Mouse (Mus musculus) left cerebral cortex, adult 2 months (tissue): ENCODE measurements around the gene Rmi1. TPM values are rescaled to one million over a fixed set of nuclear protein-coding genes. Genes with fewer than 3 reads are reported as not detected.
"Not testable (repeated sequence)": the region's sequence is repeated elsewhere in the genome, so short reads cannot be mapped to it uniquely, and the experiment has no call there.

ENCODE experiments used
- DNase-seq, 2 experiments: peaks; one replicate each; pipeline ENCODE4 v3.0.0; 2021 to 2022; ENCODE audit warnings: low spot score in 2 of 2, mixed read lengths in 1 of 2; ENCODE audit errors: extremely low spot score in 1 of 2
- H3K27ac ChIP-seq: fragments of 200-600 bp; 2 replicates; pipeline ENCODE4 v1.8.1; 2022
- H3K4me3 ChIP-seq: fragments of 200-600 bp; 2 replicates; pipeline ENCODE4 v1.8.1; 2022
- CTCF ChIP-seq: fragments of 200-600 bp; IDR thresholded peaks from 2 replicates; pipeline ENCODE4 v1.8.1; 2022; ENCODE audit warnings: antibody characterized with exemption, mild to moderate bottlenecking, moderate library complexity
- intact Hi-C: fragments of 180-260 bp; cut with DNase I; formaldehyde crosslinking; loops from one replicate; pipeline ENCODE4 v1.15.1; 2025
- long read RNA-seq, 2 experiments: library from polyadenylated mRNA; stranded (forward); transcript quantifications; one replicate each; pipeline ENCODE4 v2.0.0; 2021; ENCODE audit warnings: borderline mapping rate in 2 of 2
- total RNA-seq, 2 experiments: library from RNA; stranded (reverse); gene quantifications; 2 replicates each; pipeline ENCODE4 v1.2.3; 2021

The Rmi1 gene
- total RNA-seq = 10 to 100 TPM; 13.4 to 15.9 TPM
- long read RNA-seq, experiment 1, transcript Rmi1-201 (3 exons, 3,855 nt) = major isoform, 11 of 22 reads
- long read RNA-seq, experiment 1, partial matches to known transcripts = 1 of 22 reads
- long read RNA-seq, experiment 1, other reads (novel, unspliced or antisense) = 5 of 22 reads
- long read RNA-seq, experiment 2, full-length matches to known transcripts = 13 of 17 reads
- long read RNA-seq, experiment 2, partial matches to known transcripts = 0 of 17 reads
- long read RNA-seq, experiment 2, other reads (novel, unspliced or antisense) = 4 of 17 reads

DNA sequence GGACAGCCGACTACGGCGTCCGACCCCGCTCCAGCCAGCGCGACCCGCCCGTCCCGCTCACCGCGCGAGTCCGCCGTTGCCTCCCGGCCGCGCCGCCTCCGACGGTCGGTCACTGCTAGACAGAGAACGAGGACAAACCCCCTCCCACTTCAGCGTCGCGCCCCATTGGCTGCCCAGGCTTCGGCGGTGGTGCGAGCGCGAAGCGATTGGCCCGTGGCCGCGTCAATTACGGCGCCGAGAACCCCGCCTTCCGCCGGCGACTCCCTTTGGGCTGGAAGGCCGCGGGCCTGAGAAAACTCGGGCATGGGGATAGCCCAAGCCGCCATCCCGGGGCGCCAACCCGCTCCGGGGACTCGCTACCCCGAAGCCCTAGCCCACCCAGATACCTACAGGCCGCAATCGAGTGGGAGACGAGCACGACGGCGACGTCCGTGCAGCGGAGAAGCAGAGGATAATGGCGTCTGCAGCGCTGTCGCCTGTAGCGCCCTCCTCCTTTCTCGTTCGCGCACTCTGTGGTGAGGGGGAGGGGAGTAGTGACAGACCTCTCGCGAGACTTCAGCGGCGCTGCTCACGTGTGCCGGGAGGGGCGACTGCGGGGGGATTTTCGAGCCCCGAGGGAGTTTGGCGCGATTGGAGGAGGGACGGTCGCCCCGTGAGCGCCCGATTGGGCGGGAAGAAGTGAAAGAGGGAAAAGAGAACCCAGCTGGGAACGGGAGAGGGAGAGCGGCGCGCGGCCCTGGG lies at the start of gene Rmi1:
Rmi1 (plus strand) TSS at position 246 of the 741 bp plus-strand sequence.
- TF ChIP-seq CTCF = no peak; the same call in 1 of the 2 replicates
- DNase-seq = peak; percentile 98 to 99
- Histone ChIP-seq H3K27ac (peak within 1 kb of the TSS; percentile 99), H3K4me3 (peak within 1 kb of the TSS; percentile 91)
- intact Hi-C loops = loop anchor here (1.0 to 5.0 kb wide), 2 partner anchors 187 to 245 kb away; partner anchors contain the start of gene Idnk

DNA sequence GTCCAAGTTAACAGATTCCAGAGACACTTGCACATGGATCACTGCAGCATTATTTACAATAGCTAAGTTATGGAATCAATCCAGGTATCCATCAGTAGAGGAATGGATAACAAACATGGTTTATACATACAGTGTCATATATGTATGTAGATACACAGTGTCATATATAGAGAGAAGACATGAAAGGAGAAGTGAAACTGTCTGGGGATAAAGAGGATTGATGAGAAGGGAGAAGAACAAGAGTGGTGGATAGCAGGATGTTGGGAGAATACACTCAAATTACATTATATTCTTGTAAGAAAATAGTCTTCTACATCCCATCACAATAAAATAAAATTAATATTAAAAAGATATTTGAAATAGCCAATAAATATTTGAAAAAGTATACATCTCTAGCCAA lies 49.1 kb upstream of the Rmi1 start:
- no peak overlapping the region for H3K4me3 ChIP-seq
- intact Hi-C loops = no loop called here
- TF ChIP-seq CTCF = no peak
- DNase-seq = no peak
- H3K27ac ChIP-seq = no peak overlapping the region

DNA sequence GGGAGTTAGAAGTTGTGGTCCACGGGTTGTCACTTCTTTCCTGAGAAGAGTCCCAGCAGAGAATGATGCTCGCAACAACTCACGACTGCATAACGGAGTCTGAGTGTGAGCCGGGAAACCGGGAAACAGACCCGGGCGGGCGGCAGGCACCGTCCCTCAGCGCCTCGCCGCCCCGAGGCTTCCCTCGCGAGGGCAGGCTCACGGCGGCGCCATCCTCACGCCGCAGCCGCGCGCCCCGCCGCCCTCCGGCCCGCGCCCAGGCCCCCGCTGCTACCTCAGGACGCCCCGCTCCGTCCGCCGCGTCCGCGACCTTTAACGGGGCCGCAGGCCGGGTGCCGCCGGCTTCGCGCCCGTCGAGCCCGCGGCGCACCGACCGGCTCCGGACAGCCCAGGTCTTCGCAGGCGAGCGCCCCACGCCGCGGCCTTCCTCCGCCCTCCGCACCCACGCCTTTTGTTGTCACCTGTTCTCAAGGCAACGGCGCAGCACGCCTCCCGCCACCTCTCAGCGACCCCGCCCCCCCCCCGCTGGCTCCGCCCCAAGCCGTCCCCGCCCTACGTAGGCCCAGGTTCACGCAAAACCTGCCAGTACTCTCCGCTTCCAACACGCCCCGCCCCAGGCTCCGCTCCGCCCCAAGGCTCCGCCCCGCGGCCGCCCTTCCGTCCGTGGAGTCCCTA lies 43.3 kb upstream of the Rmi1 start, which contains the start of gene Kif27:
Kif27 (minus strand) TSS at position 494 of the 675 bp plus-strand sequence.
- DNase-seq = peak; percentile 53 to 69
- no peak for TF ChIP-seq CTCF
- H3K4me3 ChIP-seq = peak within 1 kb of the TSS; percentile 54
- intact Hi-C loops = no loop called here
- H3K27ac ChIP-seq = no peak within 1 kb of the TSS

DNA sequence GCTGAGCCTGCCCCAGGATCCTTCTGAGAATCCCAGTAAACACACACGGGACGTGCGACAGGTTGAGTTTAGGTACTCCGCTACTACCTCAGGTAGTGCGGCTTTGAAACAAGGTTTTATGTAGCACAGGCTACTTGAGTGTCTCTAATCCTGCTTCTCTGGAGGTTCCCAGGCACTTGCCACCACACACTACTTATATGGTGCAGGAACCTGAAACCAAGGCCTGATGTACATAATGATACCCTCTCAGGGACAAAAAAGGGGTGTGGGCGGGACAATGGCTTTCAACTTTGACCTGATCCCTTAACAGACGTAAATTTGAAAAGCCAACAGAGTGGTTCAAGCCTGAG lies 42.8 kb upstream of the Rmi1 start:
- DNase-seq = no peak
- Histone ChIP-seq H3K4me3 (peak overlapping the region; percentile 54), H3K27ac (no peak overlapping the region)
- intact Hi-C loops = no loop called here
- TF ChIP-seq CTCF = no peak

DNA sequence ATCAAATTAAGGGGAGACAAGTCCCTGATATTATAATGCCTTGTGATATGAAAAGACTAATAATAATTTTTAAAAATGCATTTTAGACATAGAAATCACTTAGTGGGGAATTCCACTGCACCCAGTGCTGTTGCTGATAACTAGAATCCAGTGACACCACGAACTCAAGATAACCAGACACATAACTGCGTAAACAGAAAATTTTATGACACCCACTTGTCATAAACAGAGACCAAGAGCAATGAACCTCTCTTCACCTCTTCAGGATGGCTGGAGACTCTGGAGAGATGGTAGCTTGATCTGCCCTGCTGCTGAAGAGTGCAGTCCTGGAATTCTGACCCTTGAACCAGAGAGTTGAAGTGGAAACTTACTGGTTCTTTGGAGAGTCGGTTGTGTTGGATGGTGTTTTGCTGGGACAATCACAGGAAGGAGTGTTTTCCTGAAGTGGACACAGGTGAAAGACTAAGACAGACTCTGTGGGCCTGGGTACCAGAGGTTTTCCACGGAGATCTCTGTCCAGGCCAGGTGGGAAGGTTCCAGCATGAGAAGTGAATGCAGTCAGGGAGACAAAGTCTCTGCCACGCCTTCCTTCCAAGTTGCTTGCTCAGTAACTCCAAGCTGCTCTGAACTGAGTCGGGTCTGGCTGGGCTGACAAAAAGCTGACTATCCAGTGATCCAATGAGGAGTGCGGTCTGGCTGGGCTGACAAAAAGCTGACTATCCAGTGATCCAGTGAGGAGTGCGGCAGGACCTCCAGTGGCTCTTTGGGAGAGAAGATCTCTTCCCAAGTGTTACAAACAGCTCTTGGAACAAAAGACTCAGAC lies 37.5 kb upstream of the Rmi1 start:
- Histone ChIP-seq H3K27ac (no peak overlapping the region), H3K4me3 (no peak overlapping the region)
- intact Hi-C loops = no loop called here
- no peak for TF ChIP-seq CTCF
- no peak for DNase-seq

DNA sequence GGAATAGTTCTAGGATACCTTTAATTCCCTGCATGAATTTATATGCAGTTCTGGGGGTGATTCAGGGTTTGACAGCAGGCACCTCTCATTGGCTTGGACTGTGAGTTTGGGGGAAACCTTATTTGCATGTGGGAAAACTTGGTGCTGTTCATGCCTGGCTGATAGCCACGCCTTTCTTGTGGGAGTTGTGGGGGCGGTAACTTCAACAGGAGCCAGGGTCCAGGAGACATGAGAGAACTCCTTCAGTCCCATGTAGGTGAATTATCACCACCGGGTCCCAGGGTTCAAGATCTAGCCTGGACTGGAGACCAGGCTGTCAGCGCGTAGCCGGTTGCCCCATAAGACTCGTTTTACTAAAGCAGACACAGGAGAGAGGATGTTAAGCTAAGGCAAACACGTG lies 36.9 kb upstream of the Rmi1 start:
- DNase-seq, intact Hi-C loops: not testable (repeated sequence)

DNA sequence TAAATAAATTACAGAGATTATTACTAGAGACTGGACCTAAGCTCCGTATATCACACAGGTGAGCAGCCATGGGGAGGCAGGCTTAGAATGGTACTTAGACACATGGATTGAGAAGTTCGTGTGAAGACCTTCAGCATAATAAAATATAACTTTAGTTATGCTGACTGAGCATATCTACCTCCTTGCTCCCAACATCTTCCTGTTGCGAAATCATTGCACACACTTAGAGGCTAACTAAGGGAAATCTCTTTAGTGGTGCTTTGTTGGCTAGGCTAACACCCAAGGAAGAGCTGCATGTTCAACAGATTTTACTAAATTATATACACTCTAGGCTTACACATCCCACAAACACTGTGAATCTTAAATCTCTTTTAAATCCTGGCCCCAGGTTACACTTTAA lies 35.7 kb upstream of the Rmi1 start:
- intact Hi-C loops = no loop called here
- DNase-seq = no peak
- TF ChIP-seq CTCF = no peak
- Histone ChIP-seq H3K4me3 (no peak overlapping the region), H3K27ac (no peak overlapping the region)

More for the DNA sequence above, 36.9 kb upstream of the Rmi1 start:
- H3K27ac ChIP-seq, H3K4me3 ChIP-seq: not testable (repeated sequence)

DNA sequence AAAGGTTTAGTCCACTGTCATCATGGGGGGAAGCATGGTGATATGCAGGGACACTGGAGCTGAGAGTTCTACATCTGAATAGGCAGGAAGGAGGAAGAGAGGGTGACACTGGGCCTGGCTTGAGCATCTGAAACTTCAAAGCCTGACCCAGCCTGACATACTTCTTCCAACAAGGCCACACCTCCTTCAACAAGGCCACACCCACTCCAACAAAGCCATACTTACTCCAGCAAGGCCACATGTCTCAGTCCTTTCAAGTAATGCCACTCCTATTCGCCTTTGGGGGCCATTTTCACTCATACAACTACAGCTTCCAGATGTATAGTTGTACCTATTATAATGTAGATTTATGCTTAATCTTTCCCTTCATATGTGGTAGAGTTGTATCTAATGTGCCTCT lies 34.4 kb upstream of the Rmi1 start:
- no peak for DNase-seq
- H3K4me3 ChIP-seq = no peak overlapping the region
- H3K27ac ChIP-seq = no peak overlapping the region
- TF ChIP-seq CTCF = no peak
- intact Hi-C loops = no loop called here

DNA sequence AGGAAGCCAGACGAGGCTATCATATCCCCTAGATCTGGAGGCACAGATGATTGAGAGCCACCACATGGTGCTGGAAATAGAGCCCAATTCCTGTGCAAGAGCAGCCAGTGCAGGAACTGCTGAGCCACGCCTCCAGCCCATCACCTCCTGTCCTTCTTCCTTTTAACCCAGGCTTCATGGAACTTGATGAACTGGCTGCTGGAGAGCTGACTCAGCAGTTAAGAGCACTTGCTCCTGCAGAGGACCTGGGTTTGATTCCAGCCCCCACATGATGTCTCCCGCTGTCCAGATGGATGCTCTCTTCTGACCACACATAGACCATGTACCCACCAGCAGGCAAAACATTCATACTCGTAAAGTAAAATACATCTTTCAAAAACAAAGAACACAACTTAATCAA lies 33.2 kb upstream of the Rmi1 start:
- intact Hi-C loops = no loop called here
- no peak overlapping the region for H3K27ac ChIP-seq
- no peak overlapping the region for H3K4me3 ChIP-seq

DNA sequence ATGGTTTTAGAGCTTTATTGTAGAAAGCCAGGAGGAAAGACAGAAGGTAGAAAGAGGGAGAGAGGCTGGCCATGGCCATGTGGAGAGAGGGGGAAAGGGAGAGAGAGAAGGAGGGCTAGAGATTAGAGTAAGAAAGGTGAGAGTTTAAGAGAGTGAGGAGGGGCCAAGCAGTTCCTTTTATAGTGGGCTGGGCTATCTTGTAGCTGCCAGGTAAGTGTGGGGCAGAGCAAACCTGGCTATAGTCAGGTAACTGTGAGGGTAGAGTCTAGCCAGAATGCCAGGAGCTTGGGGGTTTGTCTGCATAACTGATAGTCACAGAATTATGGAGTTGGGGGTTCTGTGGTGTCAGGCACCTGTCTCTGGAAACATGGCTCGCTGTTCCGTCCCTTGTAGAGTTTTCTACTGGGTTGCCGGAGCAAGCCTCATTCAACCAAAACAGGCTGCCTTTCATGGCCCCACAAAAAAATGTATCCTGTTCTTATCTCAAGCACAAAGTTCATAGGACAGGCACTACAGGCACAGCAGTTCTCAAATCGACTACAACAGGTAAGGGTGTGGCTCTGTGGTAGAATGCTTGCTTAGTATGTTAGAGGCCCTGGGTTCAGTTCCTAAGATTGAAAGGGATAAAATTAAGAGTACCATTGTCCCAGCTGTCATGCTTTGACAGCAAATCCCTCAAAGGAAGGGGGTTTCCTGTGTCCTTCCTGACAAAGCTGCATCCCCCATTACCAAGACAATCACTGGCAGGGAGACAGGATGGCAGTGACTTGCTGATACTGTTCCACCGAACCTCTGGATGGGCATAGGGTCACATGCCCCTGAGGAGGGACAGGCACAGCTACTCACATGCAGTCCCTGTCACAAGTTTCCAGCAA lies 29.5 kb upstream of the Rmi1 start:
- no peak for TF ChIP-seq CTCF
- intact Hi-C loops = no loop called here
- no peak for DNase-seq
- H3K27ac ChIP-seq = no peak overlapping the region
- no peak overlapping the region for H3K4me3 ChIP-seq

More for the DNA sequence above, 33.2 kb upstream of the Rmi1 start:
- DNase-seq = no peak
- TF ChIP-seq CTCF = no peak

DNA sequence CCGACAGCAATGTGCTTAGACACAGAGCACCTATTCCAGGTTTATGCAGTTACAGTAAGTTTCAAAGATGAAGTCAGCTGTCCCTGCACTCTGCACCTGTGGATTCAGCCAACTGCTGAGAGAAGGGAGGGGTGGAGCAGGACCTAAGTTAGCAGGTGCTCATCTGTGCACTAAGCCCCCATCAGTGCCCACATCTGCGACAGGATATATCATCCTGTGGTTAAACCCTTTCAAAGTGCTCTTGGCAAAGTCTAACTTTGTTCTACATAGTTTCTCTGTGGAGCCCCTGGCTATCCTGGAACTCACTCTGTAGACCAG lies 28.9 kb upstream of the Rmi1 start:
- DNase-seq = no peak
- intact Hi-C loops = no loop called here
- no peak overlapping the region for H3K4me3 ChIP-seq
- TF ChIP-seq CTCF = no peak
- no peak overlapping the region for H3K27ac ChIP-seq
